Mouse (Mus musculus) T-helper 2 cell (primary cell): ENCODE measurements around the gene Parvg.

Experiments
- in situ Hi-C: fragments of 300-600 bp; cut with MboI, MseI; formaldehyde crosslinking; loops from one replicate; pipeline ENCODE4 v1.15.1; 2025; ENCODE audit warnings: high pct_unique_total_duplicates

Parvg gene

DNA sequence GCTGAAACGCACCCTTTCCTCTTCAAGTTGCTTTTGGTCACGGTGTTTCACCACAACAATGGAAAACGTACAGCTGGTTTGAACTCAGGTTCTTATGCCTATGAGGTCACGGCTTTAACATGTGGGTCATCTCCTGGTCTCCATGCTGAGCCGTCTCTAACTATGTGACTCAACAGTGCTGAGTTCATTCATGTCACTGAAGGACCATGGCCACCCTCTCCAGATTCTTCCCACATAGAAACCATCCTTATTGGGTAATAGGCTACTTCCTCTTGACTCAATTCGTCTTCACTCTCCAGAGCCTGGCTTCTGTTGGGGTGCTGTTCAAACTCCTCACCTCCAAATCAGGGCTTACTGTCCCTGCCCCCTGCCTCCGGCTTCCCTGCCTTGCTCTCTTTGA, 27.5 kb downstream of the Parvg start:
- in situ Hi-C loops = no loop called here

DNA sequence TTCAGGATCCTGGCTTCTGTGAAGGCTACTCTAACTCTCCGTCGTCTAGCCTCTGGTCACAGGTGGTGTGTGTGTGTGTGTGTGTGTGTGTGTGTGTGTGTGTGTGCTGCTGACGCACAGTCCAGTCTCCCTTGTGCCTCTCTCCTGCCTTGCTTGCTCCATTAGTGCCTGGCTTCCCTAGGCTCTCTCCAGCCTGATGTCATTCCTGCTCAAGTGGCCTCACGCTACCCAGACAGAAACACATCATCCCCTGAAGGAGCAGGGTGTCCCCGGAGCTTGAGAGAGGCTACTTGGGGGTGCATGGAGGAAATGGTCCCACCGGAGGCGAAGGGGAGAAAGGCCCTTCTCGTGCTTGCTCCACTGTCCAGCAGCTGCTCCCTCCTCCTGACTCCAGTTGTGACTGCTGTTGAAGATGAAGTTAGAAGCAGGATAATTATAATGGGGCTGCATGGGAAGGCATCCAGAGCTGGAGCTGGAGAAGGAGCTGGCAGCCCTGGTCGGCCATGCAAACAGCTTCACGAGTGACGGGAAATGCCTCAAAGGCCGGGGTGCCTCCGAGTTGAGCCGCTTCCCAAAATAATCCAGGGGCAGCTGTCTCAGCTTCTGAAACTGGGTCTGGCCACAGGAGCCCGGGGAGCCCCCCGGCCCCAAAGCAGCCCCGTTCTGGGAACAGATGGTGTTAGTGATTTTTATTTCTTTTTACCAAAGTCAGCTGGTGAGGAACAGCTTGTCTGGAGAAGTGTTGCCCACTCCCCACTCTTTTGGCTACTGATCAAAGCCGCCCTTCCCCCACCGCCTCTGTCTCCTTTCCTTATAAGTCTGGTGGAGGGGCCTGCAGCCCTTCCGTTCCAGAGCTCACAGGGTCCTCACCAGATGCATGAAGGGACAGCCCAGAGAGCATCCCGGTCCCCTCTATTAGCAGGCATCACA, 28.4 kb downstream of the Parvg start:
- in situ Hi-C loops = no loop called here

DNA sequence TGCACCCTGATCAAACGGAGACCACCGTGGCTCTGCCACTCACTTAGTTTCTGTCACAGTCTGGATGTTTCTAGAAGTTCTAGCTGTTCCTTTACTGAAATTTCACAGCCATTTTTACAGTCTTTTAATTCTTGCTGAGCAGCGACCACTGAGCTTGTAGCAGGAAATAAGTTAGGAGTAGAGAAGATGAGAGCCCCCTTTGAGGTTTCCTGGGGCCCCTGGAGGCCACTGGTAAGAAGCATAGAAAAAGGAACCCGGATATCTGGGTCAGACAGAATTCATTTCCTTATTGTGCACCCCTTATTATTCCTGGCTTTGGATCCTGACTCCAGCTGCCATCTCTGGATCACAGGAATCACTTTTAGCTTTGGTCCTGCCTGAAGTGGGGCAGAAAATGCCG, 31.3 kb downstream of the Parvg start:
- in situ Hi-C loops = loop anchor here (5.0 kb wide), 1 partner anchor 73 kb away; no protein-coding TSS in a partner anchor

DNA sequence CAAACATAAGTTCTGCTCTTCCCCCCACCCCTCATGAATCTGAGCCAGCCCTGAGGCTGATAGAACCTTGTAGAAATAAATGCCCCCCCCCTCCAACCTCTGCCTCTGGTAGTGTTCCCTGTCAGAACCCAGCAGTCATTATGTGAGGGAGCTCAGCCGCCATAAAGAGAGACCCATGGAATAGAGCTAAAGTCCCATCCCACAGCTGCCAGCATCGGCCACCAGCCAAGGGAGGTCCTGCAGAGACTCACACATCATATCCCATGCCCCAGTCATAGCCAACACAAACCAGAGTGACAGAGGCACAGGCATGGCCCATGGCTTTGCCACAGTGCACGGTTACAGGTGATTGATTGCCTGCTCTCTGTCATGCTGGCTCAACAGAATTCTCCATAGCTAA, 40.9 kb downstream of the Parvg start:
- in situ Hi-C loops = no loop called here

DNA sequence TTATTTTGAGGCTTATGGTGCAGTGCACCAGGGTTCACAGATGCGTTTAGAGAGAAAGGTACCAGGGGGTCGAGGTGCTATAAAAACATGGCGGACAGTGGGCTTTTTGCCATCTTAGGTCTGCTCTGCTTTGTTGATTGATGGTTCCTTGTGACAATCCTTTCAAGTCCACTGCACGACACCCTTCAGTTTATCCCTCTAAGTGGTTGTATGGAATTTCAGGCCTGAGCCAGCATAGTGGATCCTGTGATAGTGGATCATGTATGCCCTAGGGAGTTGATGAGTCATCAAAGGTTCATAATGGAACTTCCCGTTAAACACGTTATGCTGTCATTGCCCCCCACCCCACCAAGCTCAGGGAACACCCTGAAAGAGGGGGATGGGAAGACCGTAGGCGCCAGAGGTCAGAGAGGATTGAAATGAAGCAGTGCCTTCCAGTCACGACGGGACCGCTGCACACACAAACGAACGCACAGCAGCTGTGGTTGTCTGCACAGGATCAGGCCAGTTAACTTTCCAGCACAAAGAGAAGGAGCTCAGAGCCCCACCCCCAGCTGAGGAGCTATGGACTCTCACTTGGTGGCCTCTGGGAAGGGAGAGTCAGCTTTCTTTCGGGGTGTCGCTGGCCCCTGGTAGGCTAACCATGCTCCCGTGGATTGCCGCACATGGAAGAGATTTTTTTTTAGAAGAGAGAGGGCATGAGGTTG, 42.0 kb downstream of the Parvg start:
- in situ Hi-C loops = no loop called here

DNA sequence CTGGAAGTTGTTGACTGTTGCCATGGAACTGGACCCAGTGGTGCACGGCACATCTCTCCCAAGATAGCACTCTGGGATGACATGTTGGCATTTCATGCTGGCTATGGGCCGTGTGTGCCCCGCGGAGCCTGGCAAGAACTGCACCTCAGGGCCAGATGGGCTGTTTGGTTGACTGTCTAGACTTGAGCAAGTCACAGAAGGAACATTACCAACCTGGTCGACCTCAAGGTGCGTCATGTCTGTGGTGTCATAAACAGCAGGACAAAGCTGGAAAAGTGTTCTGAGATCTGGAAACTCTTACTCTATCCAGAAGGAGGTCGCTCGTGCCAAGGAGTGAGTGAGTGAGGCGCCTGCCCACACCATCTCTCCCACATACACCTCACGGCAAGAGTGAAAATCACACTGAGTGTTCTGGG, 42.8 kb downstream of the Parvg start:
- in situ Hi-C loops = no loop called here

DNA sequence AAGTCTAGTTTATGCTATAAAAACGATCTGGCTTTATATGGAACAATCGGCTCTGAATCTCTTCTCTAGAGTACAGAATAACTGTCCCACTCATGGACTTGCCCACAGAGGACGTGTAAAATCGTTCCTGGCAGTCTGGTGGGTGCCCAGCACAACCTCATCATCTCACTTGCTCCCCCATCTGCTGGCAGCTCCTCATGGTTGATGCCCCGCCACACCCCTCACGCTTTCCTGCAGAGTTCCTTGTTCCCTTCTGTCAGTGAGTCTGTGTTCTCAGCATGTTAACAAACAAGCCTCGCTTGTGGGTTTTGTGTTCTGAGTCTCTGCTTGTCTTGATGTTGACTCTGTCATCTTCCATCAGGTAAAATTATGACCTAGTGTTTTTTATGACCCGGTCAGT, 43.6 kb downstream of the Parvg start:
- in situ Hi-C loops = no loop called here

DNA sequence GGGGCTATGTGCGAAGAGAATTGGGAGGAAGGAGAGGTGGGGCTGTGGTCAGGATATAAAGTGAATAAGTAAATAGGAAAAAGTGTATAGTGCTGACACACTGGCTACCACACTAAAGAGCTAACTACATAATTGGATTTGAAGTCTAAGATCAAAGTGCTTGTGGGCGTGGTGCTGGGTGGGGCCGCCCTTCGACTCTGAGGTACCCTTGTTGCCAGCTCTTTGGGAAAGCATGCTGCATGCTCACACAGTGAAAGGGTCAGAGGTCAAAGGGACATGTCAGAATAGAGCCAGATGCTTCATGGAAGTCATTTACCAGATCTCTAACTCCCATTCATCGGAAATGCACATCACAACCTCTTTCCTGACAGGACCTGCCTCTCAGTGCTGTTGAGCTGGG, 49.0 kb downstream of the Parvg start:
- in situ Hi-C loops = no loop called here

DNA sequence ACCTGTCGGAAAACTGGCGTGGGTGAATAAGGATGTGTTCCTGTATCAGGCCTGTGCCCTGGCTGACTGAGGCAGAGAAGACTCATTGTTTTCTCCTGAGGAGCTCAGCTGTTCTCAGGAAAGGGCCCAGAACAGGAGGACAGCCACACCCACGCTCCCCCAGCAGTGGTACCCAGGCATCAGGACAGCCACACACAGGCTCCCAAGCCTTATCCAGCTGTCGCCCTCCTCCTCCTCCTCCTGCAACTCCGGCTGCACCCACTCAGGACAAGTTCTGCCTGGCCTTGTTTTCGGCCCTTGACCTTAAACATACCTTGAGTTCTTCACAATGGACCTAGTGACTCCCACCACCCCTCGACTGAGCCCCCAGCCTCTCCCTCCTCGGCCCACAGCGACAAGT, 54.9 kb downstream of the Parvg start:
- in situ Hi-C loops = no loop called here

DNA sequence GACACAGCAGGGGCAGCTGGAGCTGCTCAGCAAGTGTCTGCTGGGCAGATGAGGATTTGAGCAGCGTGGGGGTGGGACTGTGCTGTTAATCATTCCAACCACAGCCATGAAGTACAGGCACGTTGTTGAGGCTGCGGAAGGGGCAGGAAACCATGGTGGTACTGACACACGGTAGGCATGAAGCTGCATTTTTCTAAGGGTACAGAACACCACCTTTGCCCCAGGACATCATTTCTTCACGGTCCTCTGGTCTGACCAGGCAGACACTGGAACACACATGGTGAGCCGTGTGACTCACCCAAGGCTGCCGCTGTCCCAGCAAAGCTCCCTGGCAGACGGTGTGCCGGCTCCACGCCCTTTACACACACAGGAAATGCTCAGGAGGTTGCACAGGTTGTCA, 56.4 kb downstream of the Parvg start:
- in situ Hi-C loops = no loop called here

DNA sequence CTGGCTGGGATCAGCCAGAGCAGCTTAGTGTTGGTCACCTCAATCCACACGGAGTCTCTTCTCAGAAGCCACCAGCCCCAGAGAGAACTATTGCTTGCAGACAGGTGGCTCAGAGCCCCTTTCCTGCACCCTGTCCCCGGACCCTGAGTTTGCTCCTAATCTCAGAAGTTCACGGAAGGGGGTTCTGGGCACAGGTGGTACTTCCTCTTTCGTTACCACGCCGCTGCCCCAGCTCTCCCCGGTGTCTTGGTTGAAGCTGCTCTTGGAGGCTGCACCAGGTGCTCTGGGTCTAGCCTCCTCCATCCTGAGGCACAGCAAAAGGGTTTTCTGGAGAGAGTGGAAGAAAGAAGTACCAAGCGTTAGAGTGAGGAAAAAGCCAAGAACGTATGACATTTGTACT, 60.2 kb downstream of the Parvg start:
- in situ Hi-C loops = no loop called here

DNA sequence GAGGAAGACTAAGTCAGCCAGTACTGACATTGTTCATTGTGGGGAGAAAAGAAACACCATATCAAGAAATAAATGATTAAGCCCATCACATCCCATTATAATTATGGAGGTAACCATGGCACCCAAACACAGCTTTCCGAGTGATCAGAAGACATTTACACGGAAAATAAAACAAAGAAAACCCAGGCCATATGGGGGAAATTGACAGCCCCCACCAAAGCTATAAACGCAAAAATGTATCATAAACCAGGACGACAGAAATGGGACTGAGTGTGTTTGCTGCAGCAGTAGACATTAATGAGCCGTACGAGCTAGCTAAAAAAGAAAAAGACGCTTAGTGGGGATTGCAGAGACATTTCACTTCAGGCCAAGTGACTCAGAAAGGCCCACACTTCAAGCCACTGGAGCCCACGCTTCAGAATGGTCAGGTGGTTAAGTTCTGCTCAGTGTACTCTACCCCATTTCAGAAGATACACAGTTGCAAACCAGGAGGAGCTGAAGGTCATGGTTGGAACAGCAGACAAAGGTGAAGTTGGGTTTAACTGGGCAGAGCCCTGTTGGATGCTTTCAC, 62.3 kb downstream of the Parvg start:
- in situ Hi-C loops = no loop called here

DNA sequence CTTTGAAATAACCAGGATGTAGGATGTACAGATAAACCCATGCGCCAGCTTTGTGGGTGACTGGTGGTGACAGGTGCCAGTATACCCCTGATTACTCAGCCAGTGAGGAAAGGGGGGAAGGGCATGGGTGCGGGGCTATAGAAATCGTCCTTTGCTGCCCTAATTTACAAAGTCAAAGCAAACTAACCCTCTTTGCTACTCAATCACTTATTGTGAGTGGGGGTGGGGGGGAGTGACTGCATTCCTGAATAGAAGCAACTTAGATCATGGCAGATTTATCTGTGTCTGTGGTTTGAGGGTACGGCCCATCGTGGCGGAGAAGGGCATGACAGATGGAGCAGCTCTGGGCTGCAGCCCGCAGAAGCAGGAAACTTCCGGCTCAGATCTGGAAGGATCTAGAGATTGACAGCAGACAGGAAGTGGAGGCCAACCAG, 64.9 kb downstream of the Parvg start:
- in situ Hi-C loops = no loop called here

DNA sequence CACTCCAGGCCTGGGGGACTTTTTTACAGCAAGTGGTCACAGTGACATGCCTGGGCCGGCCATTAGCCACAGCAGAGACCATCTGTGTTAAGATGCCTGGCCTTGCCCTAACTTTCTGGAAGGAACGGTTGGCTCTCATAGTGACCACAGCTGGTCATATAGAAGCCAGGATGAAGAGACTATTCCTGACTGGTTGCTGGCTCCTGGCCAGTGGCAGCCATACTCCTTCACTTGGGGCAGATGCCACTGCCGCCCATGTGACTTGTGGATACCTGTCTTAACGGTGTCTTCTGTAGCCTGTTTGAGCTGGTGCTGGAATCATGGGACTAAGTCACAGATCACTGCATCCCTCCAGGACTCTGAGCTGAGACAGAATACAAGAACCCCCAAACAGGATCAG, 68.3 kb downstream of the Parvg start:
- in situ Hi-C loops = no loop called here
